Mouse (Mus musculus) small intestine, adult 2 months (tissue): ENCODE data around the gene C2cd4d.

ENCODE experiments used
- CTCF ChIP-seq: fragments of 200-500 bp; IDR thresholded peaks from 2 replicates; pipeline ENCODE4 v1.5.1; 2012; ENCODE audit warnings: low read depth, mild to moderate bottlenecking, control low read depth, inconsistent platforms, low read length, moderate library complexity, mixed read lengths; ENCODE audit not compliant: insufficient replicate concordance, insufficient read length; ENCODE audit errors: extremely low read depth
- POLR2A ChIP-seq: fragments of 200-500 bp; IDR thresholded peaks from 2 replicates; pipeline ENCODE4 v1.6.1; 2012; ENCODE audit warnings: low read depth, mild to moderate bottlenecking, control low read depth, inconsistent platforms, low read length, moderate library complexity

- TF ChIP-seq CTCF (no peak), POLR2A (no peak)
Measured at GRCm38 (mm10) chr3:94374636-94375035, 12.4 kb downstream of the C2cd4d start.
